Mouse (Mus musculus): ENCODE results near the gene Tnfsf10. TPM values are rescaled to one million over a fixed set of nuclear protein-coding genes. Genes with fewer than 3 reads are reported as not detected.

Tnfsf10 gene
- polyA plus RNA-seq, 1 experiment, result 1.6 TPM

- H3K4me3 ChIP-seq (ENCODE audit: extremely low read depth, insufficient read depth, insufficient read length), result no peak overlapping the region
- no peak overlapping the region for H3K27ac ChIP-seq (ENCODE audit: insufficient read depth, low read length)
- H3K27me3 ChIP-seq (ENCODE audit: control insufficient read depth, insufficient read depth, low read length), result no peaks in the 10 kb centered on the region
- WGBS, result 79% methylated on average over 6 of the region's 6 CpGs
- no peaks in the 10 kb centered on the region for H3K4me1 ChIP-seq (ENCODE audit: control insufficient read depth, insufficient read depth, insufficient read length)
- TF ChIP-seq POLR2A (IDR thresholded peaks at IDR 0.05; ENCODE audit: low read depth, low read length) (no peak), CTCF (IDR thresholded peaks at IDR 0.05; ENCODE audit: extremely low read depth, insufficient read depth, insufficient read length, insufficient replicate concordance) (no peak)
- no peaks in the 10 kb centered on the region for H3K36me3 ChIP-seq (ENCODE audit: control insufficient read depth, insufficient read depth, low read length)
- no peak for DNase-seq (ENCODE audit: low read depth in 1 of 2, low spot score in 2 of 2)
Observed at GRCm38 (mm10) chr3:27342462-27342861, 25.6 kb downstream of the Tnfsf10 start.

GRCm38 (mm10) chr3:27345526-27345925, 28.7 kb downstream of the Tnfsf10 start:
- WGBS, result 14% methylated on average over 6 of the region's 6 CpGs
- TF ChIP-seq POLR2A (IDR thresholded peaks at IDR 0.05; ENCODE audit: low read depth, low read length) (no peak), CTCF (IDR thresholded peaks at IDR 0.05; ENCODE audit: extremely low read depth, insufficient read depth, insufficient read length, insufficient replicate concordance) (peak; percentile 75; the same call in 1 of the 2 replicates)
- no peak overlapping the region for H3K4me3 ChIP-seq (ENCODE audit: extremely low read depth, insufficient read depth, insufficient read length)
- no peaks in the 10 kb centered on the region for H3K27me3 ChIP-seq (ENCODE audit: control insufficient read depth, insufficient read depth, low read length)
- no peaks in the 10 kb centered on the region for H3K4me1 ChIP-seq (ENCODE audit: control insufficient read depth, insufficient read depth, insufficient read length)
- peak; percentile 36 to 68 for DNase-seq (ENCODE audit: low read depth in 1 of 2, low spot score in 2 of 2)
- no peak overlapping the region for H3K27ac ChIP-seq (ENCODE audit: insufficient read depth, low read length)
- no peaks in the 10 kb centered on the region for H3K36me3 ChIP-seq (ENCODE audit: control insufficient read depth, insufficient read depth, low read length)

DNA sequence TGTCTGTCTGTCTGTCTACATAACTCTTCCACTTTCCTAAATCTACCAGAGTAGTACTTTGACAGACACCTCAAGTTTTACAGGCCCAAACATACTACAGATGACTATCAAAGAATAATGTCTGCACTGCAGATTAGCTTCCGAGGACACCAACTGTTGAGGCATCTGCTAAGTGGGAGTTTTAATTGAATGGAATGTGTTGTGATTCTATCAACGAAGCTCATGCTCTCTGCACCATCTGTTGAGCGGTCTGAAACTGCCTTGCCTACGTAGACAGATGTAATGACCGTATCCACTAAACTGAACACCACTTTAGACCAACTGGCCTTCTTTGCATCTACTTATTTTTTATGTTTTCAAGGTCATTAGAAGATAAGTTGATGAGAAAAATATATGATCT, 31.6 kb downstream of the Tnfsf10 start:
- H3K4me3 ChIP-seq (ENCODE audit: extremely low read depth, insufficient read depth, insufficient read length), result no peak overlapping the region
- H3K27me3 ChIP-seq (ENCODE audit: control insufficient read depth, insufficient read depth, low read length), result no peaks in the 10 kb centered on the region
- TF ChIP-seq CTCF (IDR thresholded peaks at IDR 0.05; ENCODE audit: extremely low read depth, insufficient read depth, insufficient read length, insufficient replicate concordance) (no peak), POLR2A (IDR thresholded peaks at IDR 0.05; ENCODE audit: low read depth, low read length) (no peak)
- H3K36me3 ChIP-seq (ENCODE audit: control insufficient read depth, insufficient read depth, low read length), result no peaks in the 10 kb centered on the region
- H3K27ac ChIP-seq (ENCODE audit: insufficient read depth, low read length), result no peak overlapping the region
- 89% methylated on average over 5 of the region's 5 CpGs for WGBS
- H3K4me1 ChIP-seq (ENCODE audit: control insufficient read depth, insufficient read depth, insufficient read length), result no peaks in the 10 kb centered on the region
- no peak for DNase-seq (ENCODE audit: low read depth in 1 of 2, low spot score in 2 of 2)

GRCm38 (mm10) chr3:27351105-27351504, 34.3 kb downstream of the Tnfsf10 start:
- H3K36me3 ChIP-seq (ENCODE audit: control insufficient read depth, insufficient read depth, low read length), result no peaks in the 10 kb centered on the region
- no peaks in the 10 kb centered on the region for H3K27me3 ChIP-seq (ENCODE audit: control insufficient read depth, insufficient read depth, low read length)
- no peak overlapping the region for H3K4me3 ChIP-seq (ENCODE audit: extremely low read depth, insufficient read depth, insufficient read length)
- H3K4me1 ChIP-seq (ENCODE audit: control insufficient read depth, insufficient read depth, insufficient read length), result no peaks in the 10 kb centered on the region
- no peak overlapping the region for H3K27ac ChIP-seq (ENCODE audit: insufficient read depth, low read length)
- DNase-seq (ENCODE audit: low read depth in 1 of 2, low spot score in 2 of 2), result no peak
- no peak for TF ChIP-seq POLR2A (IDR thresholded peaks at IDR 0.05; ENCODE audit: low read depth, low read length)
- no peak for TF ChIP-seq CTCF (IDR thresholded peaks at IDR 0.05; ENCODE audit: extremely low read depth, insufficient read depth, insufficient read length, insufficient replicate concordance)
- WGBS, result 82% methylated on average over 9 of the region's 9 CpGs

DNA sequence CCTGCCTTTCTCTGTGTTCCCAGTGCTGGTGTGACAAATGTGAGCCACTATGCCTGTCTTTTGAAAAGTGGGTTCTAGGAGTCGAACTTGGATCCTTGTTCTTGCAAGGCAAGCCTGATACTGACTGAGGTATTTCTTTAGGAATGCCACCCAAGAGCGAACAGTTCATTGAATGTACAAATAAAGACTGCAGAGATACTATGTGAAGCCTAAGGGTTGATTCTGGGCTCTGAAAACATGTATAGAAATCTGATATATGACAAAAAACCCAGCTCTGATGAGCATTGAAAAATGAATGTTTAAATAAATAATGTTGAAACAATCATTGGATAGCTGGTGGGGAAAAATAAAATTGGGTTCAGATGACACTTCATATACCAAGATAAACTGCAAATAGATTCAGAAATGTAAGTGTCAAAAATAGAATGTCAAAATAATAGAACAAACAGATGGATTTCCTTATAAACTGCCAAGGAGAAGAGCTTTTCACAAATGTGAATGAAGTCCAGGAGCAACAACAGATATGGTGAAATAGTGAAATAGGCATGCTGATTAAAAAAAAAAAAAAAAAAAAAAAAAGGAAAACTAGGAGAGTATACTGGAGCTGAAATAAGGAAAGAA, 42.4 kb downstream of the Tnfsf10 start:
- no peak overlapping the region for H3K27ac ChIP-seq (ENCODE audit: insufficient read depth, low read length)
- H3K27me3 ChIP-seq (ENCODE audit: control insufficient read depth, insufficient read depth, low read length), result no peaks in the 10 kb centered on the region
- DNase-seq (ENCODE audit: low read depth in 1 of 2, low spot score in 2 of 2), result no peak
- 78% methylated on average over 2 of the region's 2 CpGs for WGBS
- H3K4me3 ChIP-seq (ENCODE audit: extremely low read depth, insufficient read depth, insufficient read length), result no peak overlapping the region
- H3K36me3 ChIP-seq (ENCODE audit: control insufficient read depth, insufficient read depth, low read length), result no peaks in the 10 kb centered on the region
- no peaks in the 10 kb centered on the region for H3K4me1 ChIP-seq (ENCODE audit: control insufficient read depth, insufficient read depth, insufficient read length)
- TF ChIP-seq POLR2A (IDR thresholded peaks at IDR 0.05; ENCODE audit: low read depth, low read length) (no peak), CTCF (IDR thresholded peaks at IDR 0.05; ENCODE audit: extremely low read depth, insufficient read depth, insufficient read length, insufficient replicate concordance) (no peak)

DNA sequence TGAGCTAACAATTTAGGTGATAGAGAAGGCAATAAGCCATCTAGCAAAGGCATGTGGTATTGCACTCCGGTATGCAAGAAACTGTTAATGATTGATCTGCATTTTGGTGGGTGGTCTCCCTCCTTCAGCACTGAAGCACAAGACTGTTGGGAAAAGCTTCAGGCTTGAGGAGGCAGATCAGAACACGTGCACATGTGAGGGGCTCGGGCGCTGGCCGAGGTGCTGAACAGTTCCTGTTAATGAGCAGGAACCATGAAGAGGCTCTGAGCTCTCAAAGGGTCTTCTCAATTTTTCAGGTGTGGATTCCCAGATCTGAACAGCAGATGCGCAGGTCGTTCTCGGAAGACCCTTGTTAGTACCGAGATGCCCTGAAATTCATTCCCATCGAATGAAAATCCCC, 53.3 kb downstream of the Tnfsf10 start:
- Histone ChIP-seq H3K27ac (ENCODE audit: insufficient read depth, low read length) (no peak overlapping the region), H3K4me3 (ENCODE audit: extremely low read depth, insufficient read depth, insufficient read length) (no peak overlapping the region), H3K4me1 (ENCODE audit: control insufficient read depth, insufficient read depth, insufficient read length) (no peaks in the 10 kb centered on the region; the same call in 1 of the 2 replicates), H3K27me3 (ENCODE audit: control insufficient read depth, insufficient read depth, low read length) (peaks cover 6% of the 10 kb centered on the region), H3K36me3 (ENCODE audit: control insufficient read depth, insufficient read depth, low read length) (no peaks in the 10 kb centered on the region)
- 10% methylated on average over 10 of the region's 10 CpGs for WGBS
- TF ChIP-seq CTCF (IDR thresholded peaks at IDR 0.05; ENCODE audit: extremely low read depth, insufficient read depth, insufficient read length, insufficient replicate concordance) (no peak), POLR2A (IDR thresholded peaks at IDR 0.05; ENCODE audit: low read depth, low read length) (no peak)
- DNase-seq (ENCODE audit: low read depth in 1 of 2, low spot score in 2 of 2), result no peak

DNA sequence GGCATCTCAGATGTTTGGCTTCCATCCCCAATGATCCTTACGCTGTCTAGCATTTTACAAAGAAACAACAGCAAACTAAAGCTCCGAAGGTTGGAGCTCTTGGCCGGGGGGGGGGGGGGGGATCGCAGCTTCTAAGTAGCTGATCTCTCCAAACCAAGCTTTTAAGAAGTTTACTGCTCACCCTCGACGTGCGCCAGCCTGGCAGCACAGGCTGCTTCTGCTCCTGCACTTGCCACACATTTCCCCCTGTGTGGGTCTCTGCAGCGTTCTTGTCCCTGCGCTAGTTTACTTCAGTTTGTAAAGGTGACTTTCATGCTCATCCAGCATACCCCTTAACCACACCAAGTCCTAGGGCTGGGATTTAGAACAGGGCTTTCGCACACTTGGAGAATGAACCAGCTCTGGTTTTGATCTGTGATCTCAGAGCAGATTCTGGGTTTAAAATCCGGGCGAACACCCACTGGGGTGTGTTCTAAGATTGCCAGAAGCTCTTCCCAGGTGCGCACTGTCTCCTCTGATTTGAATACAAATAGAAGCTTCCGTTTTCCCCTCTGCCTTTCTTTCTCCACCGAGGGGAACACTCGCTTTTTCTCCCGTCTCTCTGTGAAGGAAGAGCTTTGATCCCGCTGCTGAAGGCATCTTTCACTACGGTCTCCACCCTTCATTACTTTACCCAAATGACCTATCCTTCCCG, 53.9 kb downstream of the Tnfsf10 start:
- H3K27ac ChIP-seq (ENCODE audit: insufficient read depth, low read length), result no peak overlapping the region
- H3K4me1 ChIP-seq (ENCODE audit: control insufficient read depth, insufficient read depth, insufficient read length), result no peaks in the 10 kb centered on the region; the same call in 1 of the 2 replicates
- TF ChIP-seq POLR2A (IDR thresholded peaks at IDR 0.05; ENCODE audit: low read depth, low read length) (no peak), CTCF (IDR thresholded peaks at IDR 0.05; ENCODE audit: extremely low read depth, insufficient read depth, insufficient read length, insufficient replicate concordance) (no peak)
- peaks cover 6% of the 10 kb centered on the region for H3K27me3 ChIP-seq (ENCODE audit: control insufficient read depth, insufficient read depth, low read length)
- 10% methylated on average over 20 of the region's 20 CpGs for WGBS
- no peaks in the 10 kb centered on the region for H3K36me3 ChIP-seq (ENCODE audit: control insufficient read depth, insufficient read depth, low read length)
- no peak overlapping the region for H3K4me3 ChIP-seq (ENCODE audit: extremely low read depth, insufficient read depth, insufficient read length)
- no peak for DNase-seq (ENCODE audit: low read depth in 1 of 2, low spot score in 2 of 2)
